Mouse (Mus musculus) heart, embryonic 15.5 days (tissue): ENCODE measurements around the gene Galnt13. TPM values are rescaled to one million over a fixed set of nuclear protein-coding genes. Genes with fewer than 3 reads are reported as not detected.

Experiments used
- ATAC-seq: fragments of 200-750 bp; cut with Nextera tagmentation; replicated peaks from 2 replicates; pipeline ENCODE4 v1.8.0; 2017; ENCODE audit warnings: low read depth, moderate TSS enrichment; ENCODE audit not compliant: insufficient number of reproducible peaks, insufficient read depth, low FRiP score
- H3K27ac ChIP-seq: fragments of 300-500 bp; sonication (generic); 2 replicates; pipeline ENCODE4 v1.5.1; 2015; ENCODE audit warnings: mild to moderate bottlenecking, inconsistent platforms
- H3K27me3 ChIP-seq: fragments of 300-500 bp; sonication (generic); 2 replicates; pipeline ENCODE4 v1.6.1; 2015; ENCODE audit warnings: inconsistent platforms
- H3K36me3 ChIP-seq: fragments of 300-500 bp; sonication (generic); 2 replicates; pipeline ENCODE4 v1.6.1; 2015; ENCODE audit warnings: mild to moderate bottlenecking, inconsistent platforms
- H3K4me1 ChIP-seq: fragments of 300-500 bp; sonication (generic); replicated peaks from 2 replicates; pipeline ENCODE4 v1.6.1; 2015; ENCODE audit warnings: inconsistent platforms
- H3K4me2 ChIP-seq: fragments of 300-500 bp; sonication (generic); 2 replicates; pipeline ENCODE4 v1.6.1; 2015; ENCODE audit warnings: inconsistent platforms, mild to moderate bottlenecking, moderate library complexity
- H3K4me3 ChIP-seq: fragments of 300-500 bp; sonication (generic); 2 replicates; pipeline ENCODE4 v1.5.1; 2015; ENCODE audit warnings: mild to moderate bottlenecking, inconsistent platforms
- H3K9ac ChIP-seq: fragments of 300-500 bp; sonication (generic); 2 replicates; pipeline ENCODE4 v1.6.1; 2015; ENCODE audit warnings: mild to moderate bottlenecking, inconsistent platforms
- H3K9me3 ChIP-seq: fragments of 300-500 bp; sonication (generic); replicated peaks from 2 replicates; pipeline ENCODE4 v1.6.1; 2016; ENCODE audit warnings: inconsistent platforms
- WGBS: fragments of 180-500 bp; shearing (Covaris S2); methylation state at CpG from one replicate; pipeline ENCODE4 v1.1.7; 2015; ENCODE audit warnings: mixed read lengths; 5-methylcytosine and 5-hydroxymethylcytosine counted together
- polyA plus RNA-seq: library from polyadenylated mRNA; unstranded; fragments of >200 nt; fragmentation: Nextera tagmentation; extraction: Ambion mirVana; gene quantifications from 2 replicates; pipeline ENCODE4 v1.2.1, GENCODE M21; 2015

Gene Galnt13
- polyA plus RNA-seq: 0.16 TPM in 1 of 2 replicates, not detected in the other

DNA sequence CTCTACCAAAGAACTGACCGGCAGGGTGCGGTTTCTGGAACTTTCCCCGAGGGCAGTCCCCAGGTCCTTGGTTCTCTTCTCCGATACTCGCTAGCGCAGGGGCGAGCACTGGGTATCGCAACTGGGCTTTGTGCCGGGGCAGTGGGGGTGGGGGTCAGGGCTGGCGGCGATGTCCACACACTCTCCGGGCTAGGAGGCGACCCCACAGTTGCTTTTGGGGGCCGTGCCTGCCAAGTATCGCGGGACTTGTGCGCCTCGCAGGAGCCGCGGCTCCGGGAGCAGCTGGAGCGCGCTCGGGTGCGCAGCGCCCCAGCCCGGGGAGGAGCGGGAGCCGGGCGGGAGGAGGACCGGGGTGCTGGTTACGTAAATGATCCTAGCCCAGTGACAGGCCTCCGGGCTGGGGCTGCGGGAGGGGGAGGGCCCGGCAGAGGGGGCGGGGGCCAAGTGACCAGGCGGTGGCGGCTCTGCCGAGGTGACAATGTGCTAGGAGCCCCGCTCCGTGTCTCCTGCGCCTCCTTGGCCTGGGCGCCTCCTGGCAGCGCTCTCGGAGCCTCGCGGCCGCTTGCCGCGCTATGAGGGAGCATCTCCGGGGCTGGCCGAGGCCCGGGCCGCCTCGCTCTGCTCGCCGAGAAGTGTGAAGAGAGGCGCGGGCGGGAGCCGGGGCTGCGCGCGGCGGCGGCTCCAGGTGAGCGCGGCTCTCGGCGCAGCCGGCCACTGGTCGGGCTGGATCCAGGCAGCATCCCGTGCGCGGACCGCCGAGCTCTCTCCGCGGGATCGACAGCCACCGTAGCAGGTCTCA, at the start of gene Galnt13:
Gene Galnt13 (plus strand): TSS at position 381 of the 799 bp plus-strand sequence.
- H3K9me3 ChIP-seq: no peaks in the 10 kb centered on the region
- peaks cover 47% of the 10 kb centered on the region for H3K27me3 ChIP-seq
- 1% methylated on average over 75 of the region's 81 CpGs for WGBS
- no peak within 1 kb of the TSS for H3K27ac ChIP-seq
- peak within 1 kb of the TSS; percentile 69 for H3K4me2 ChIP-seq
- H3K36me3 ChIP-seq: no peaks in the 10 kb centered on the region
- ATAC-seq: peak; percentile 39
- peak within 1 kb of the TSS; percentile 45 for H3K4me3 ChIP-seq
- H3K4me1 ChIP-seq: peaks cover 15% of the 10 kb centered on the region
- no peak within 1 kb of the TSS for H3K9ac ChIP-seq

DNA sequence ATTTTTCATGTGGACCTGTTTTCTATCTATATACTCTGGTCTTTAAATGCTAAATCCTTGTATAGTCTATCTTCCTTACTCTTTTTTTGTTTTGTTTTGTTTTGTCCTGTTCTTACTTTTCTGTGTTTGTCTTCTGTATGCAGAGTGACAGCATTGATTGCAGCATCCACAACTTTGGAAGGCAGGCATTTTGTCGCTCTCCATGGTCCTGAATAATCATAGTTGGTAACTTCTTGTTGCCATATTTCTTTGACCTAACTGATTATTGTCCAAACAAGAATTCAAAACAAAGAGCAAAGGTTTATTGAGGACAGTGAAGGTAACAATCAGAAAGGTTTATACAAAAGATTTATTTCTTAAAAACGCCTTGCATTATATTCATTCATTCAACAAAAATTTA, 5.1 kb upstream of the Galnt13 start:
- no peak overlapping the region for H3K27ac ChIP-seq
- no peaks in the 10 kb centered on the region for H3K36me3 ChIP-seq
- ATAC-seq: no peak
- H3K4me2 ChIP-seq: no peak overlapping the region
- 27% methylated on average over 2 of the region's 2 CpGs for WGBS
- no peak overlapping the region for H3K4me3 ChIP-seq
- H3K9me3 ChIP-seq: no peaks in the 10 kb centered on the region
- H3K4me1 ChIP-seq: peaks cover 3% of the 10 kb centered on the region; the same call in 1 of the 2 replicates
- H3K27me3 ChIP-seq: peaks cover 18% of the 10 kb centered on the region
- no peak overlapping the region for H3K9ac ChIP-seq

DNA sequence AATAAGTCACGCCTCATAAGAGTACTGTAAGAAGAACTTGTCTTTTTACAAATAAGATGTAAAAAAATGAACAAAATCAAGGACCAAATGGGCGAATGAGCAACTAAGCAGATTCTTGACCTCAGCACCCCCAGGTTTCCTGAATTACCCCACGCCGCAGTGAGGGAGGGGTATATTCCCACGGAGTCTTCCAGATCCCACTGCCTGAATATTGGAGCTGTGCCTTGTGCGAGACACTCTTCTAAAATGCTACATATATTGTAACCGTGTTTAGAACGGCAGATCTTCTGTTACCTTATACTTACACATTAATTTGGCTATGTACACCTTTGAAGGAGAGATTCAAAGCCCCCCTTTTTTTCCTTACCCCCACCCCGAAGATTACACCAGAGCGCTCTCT, 737 bp upstream of the Galnt13 start:
- H3K4me1 ChIP-seq: peaks cover 15% of the 10 kb centered on the region
- no peaks in the 10 kb centered on the region for H3K9me3 ChIP-seq
- ATAC-seq: no peak
- H3K4me2 ChIP-seq: no peak overlapping the region
- no peak overlapping the region for H3K27ac ChIP-seq
- H3K36me3 ChIP-seq: no peaks in the 10 kb centered on the region
- H3K4me3 ChIP-seq: no peak overlapping the region
- H3K9ac ChIP-seq: no peak overlapping the region
- peaks cover 47% of the 10 kb centered on the region for H3K27me3 ChIP-seq
- 46% methylated on average over 10 of the region's 10 CpGs for WGBS

DNA sequence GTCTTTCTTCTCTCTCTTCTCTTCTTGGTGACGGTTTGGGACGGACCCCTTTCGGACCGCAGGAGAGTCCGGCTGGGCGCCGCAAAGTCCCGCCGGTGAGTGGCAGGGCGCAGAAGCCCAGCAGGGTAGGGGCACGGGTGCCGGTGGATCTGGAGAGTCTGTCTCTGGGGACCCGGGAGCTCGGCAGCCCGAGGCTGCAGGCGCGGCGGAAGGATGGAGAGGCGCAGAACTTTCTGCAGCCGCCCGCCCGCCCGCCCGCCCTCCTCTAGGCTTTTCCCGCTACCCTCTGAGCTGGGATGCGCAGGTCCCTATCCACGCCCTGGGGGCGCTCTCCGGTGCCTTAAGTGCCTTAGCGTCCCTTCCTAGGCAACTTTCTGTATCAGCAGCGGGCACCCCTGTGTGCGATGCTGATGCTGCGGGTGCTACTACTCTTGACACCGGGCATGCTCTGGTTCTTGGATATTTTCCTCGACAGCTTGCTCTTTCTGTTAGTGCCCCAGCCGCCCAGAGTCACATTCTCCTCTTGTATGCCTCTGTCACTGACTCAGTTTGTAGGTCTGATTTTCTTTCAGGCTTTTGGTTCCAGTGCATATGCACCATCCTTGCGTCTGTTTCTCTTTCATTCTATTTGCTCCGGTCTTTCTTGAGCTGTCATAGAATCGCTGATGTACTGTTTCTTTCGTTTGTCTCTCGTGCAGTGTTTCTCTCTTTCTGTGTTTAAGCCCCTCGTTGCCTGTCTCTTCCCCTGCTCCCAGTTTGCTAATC, 801 bp downstream of the Galnt13 start:
- Histone ChIP-seq H3K9ac (no peak overlapping the region), H3K27ac (no peak overlapping the region), H3K4me2 (peak overlapping the region; percentile 69), H3K9me3 (no peaks in the 10 kb centered on the region), H3K27me3 (peaks cover 47% of the 10 kb centered on the region), H3K4me3 (peak overlapping the region; percentile 45), H3K36me3 (no peaks in the 10 kb centered on the region), H3K4me1 (peaks cover 15% of the 10 kb centered on the region)
- no peak for ATAC-seq
- WGBS: 2% methylated on average over 42 of the region's 42 CpGs

DNA sequence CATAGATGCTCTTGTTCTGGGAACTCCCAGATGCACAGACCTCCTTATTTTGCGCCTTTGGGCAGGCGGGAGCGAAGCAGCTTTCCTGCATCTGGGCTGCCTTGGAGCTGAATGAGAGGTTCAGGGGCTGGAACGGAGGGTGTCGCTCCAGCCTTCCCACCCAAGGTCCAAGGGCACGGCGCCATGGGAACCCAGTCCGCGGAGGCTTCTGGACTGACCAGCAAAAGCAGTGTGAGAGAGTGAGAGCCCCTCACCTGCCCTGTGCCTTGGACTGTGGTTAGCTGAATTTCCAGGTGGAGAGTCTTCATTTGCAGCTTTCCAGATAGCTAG, 1.3 kb downstream of the Galnt13 start:
- Histone ChIP-seq H3K4me2 (peak overlapping the region; percentile 69; the same call in 1 of the 2 replicates), H3K9me3 (no peaks in the 10 kb centered on the region), H3K27ac (no peak overlapping the region), H3K4me3 (peak overlapping the region; percentile 45; the same call in 1 of the 2 replicates), H3K9ac (no peak overlapping the region), H3K4me1 (peaks cover 15% of the 10 kb centered on the region), H3K36me3 (no peaks in the 10 kb centered on the region), H3K27me3 (peaks cover 47% of the 10 kb centered on the region)
- no peak for ATAC-seq
- WGBS: 4% methylated on average over 9 of the region's 9 CpGs

DNA sequence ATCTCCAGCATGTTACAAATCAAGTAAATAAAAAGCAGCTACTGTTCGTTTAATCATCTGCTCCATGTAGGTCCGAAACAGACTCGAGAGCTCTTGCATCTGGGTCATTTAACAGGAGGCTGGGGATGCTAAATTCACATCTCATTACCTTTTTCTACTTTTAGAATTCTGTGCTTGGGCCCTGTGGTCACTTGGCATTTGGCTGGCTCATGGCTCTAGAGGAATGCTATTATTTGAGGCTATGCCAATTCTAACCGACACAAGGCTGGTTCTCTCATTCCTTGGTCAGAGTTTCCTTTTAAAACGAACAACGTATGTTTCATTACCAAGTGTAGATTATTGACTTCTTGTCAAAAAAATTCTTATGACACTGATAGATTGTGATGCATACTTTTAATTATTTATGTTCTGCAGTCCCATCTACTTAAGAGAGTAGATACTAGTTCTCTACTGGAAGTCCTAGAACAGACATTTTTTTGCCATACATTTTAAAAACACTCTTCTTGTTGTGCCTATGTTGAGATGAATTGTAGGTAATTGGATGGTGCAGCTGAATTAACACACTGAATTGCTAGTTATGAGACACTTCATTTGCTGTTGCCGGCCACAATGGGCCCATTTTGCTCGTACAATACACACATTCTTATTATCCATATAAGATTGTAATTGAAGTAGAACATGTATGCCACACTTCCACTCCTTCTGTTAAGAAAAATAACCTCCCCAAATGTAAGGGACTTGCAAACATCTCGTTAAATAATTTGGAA, 6.8 kb downstream of the Galnt13 start:
- H3K27ac ChIP-seq: no peak overlapping the region
- H3K36me3 ChIP-seq: no peaks in the 10 kb centered on the region
- 68% methylated on average over 9 of the region's 9 CpGs for WGBS
- H3K9me3 ChIP-seq: no peaks in the 10 kb centered on the region
- no peak overlapping the region for H3K9ac ChIP-seq
- no peaks in the 10 kb centered on the region for H3K4me1 ChIP-seq
- no peak overlapping the region for H3K4me2 ChIP-seq
- H3K27me3 ChIP-seq: peaks cover 10% of the 10 kb centered on the region
- no peak overlapping the region for H3K4me3 ChIP-seq
- no peak for ATAC-seq

DNA sequence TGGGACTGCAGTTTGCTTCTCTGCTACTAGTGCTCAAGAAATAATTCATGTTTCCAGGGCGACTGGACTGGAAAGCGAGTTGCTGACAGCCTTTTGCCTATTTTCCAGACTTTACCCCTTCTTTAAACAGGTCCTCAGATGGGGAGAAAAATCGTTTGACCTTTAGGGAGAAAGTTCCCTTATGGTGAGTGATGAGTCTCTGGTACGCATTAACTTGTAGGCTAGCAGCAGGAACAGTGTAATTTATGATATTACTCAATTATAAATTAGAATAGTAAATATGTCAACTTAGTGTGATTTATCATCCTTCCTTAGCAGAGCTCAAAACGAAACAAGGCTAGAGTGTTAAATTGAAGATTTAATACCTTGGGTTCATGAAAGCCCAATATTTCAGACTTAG, 47.3 kb downstream of the Galnt13 start:
- H3K9me3 ChIP-seq: no peaks in the 10 kb centered on the region
- H3K36me3 ChIP-seq: no peaks in the 10 kb centered on the region
- no peak overlapping the region for H3K4me3 ChIP-seq
- 65% methylated on average over 5 of the region's 5 CpGs for WGBS
- H3K27me3 ChIP-seq: no peaks in the 10 kb centered on the region
- ATAC-seq: no peak
- H3K27ac ChIP-seq: no peak overlapping the region
- no peaks in the 10 kb centered on the region for H3K4me1 ChIP-seq
- H3K9ac ChIP-seq: no peak overlapping the region
- H3K4me2 ChIP-seq: no peak overlapping the region

DNA sequence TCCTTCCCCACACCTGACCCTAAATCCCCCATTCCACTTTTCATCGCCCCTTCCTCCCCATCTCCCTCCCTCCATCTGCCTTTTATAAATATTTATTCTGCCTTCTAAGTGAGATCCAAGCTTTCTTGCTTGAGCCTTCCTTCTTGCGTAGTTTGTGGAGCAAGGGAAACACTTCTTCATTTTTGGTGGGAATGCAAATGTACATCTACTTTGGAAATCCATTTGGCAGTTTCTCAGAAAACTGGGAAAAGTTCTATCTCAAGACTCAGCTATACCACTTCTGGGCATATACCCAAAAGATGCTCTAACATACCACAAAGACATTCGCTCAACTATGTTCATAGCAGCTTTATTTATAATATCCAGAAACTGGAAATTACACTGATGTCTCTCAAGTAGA, 86.9 kb downstream of the Galnt13 start:
- Histone ChIP-seq H3K27me3 (no peaks in the 10 kb centered on the region), H3K9ac (no peak overlapping the region), H3K4me2 (no peak overlapping the region), H3K27ac (no peak overlapping the region), H3K4me3 (no peak overlapping the region), H3K36me3 (no peaks in the 10 kb centered on the region), H3K9me3 (no peaks in the 10 kb centered on the region), H3K4me1 (no peaks in the 10 kb centered on the region)
- no peak for ATAC-seq
- WGBS: 76% methylated on average over 3 of the region's 3 CpGs

DNA sequence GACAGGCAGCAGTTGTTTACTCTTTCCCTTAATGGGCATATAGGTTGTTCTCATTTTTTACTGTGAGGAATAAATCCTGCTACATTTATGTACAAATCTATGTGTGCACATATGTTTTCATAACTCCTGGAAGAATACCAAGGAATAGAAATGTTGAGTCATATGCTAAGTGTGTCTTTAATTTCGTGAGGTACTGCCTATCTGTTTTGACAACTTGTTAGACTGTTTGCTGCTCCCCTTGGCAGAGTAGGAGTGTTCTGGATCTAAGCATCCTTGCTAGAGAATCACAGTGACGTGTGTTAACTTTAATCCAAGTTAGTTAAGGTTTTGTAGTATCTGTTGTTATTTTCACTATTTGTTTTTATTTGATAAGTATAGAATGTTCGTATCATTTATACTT, 91.0 kb downstream of the Galnt13 start:
- Histone ChIP-seq H3K4me3 (no peak overlapping the region), H3K9ac (no peak overlapping the region), H3K36me3 (no peaks in the 10 kb centered on the region), H3K27ac (no peak overlapping the region), H3K9me3 (no peaks in the 10 kb centered on the region), H3K27me3 (no peaks in the 10 kb centered on the region), H3K4me1 (no peaks in the 10 kb centered on the region), H3K4me2 (no peak overlapping the region)
- ATAC-seq: no peak
- WGBS: 59% methylated on average over 3 of the region's 3 CpGs

DNA sequence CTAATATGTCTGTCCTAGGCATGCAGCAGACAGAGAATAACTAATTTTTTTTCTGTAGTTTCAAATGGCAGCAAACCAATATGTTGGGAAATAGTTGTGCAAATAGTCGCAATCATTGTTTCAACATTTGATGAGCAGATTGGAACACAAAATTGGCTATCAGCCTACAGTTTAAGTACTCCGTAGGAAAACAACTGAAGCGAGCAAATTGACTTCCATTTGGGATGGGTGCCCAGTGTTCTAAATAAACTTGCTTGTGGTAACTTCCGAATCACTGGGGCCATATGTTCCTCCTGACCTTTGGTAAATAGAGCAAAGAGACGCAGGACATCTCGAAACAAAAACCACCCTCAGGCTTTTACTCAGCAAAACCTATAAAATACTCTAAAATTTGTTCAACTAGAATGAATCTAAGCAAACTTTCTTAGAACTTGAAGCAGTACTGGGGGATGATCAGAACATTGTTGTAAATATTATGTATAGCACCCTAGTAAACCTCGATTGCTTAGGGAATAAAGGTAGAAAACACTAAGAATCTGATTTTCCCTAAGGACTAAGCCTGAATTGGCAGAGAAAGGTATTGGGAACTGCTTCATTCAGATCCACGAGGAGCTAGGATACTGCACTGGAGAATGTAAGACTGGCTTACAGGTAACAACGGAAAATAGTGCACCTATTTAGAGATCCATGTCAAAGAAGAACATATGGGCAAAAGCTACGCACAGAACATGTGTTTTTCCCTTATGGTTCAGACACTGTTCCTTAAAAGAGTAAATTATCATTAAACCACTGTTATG, 122.4 kb downstream of the Galnt13 start:
- Histone ChIP-seq H3K4me1 (no peaks in the 10 kb centered on the region), H3K27ac (no peak overlapping the region), H3K27me3 (no peaks in the 10 kb centered on the region), H3K4me2 (no peak overlapping the region), H3K36me3 (no peaks in the 10 kb centered on the region), H3K4me3 (no peak overlapping the region), H3K9ac (no peak overlapping the region), H3K9me3 (no peaks in the 10 kb centered on the region)
- ATAC-seq: no peak
- 77% methylated on average over 10 of the region's 10 CpGs for WGBS

DNA sequence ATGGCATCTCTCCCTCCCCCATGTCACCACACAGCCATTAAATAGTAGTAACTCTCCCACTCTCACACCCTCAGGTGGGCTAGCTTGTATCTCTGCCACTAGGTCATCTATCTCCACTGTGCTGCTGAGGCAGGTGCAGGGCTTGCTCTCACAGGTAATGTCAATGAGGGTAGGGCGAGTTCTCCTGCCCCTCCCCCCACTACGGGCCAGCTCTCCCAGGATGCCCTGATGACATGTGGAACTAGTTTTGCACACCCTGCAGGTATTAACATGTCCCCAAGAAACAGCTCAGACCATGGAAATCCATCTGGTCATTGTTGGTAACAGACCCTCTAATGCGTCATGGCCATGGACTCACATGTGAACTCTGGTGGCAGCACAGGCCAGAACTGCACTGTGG, 129.0 kb downstream of the Galnt13 start:
- WGBS: 67% methylated on average over 3 of the region's 3 CpGs
- H3K9ac ChIP-seq: no peak overlapping the region

More for the DNA sequence above, 129.0 kb downstream of the Galnt13 start:
- Histone ChIP-seq H3K4me2 (no peak overlapping the region), H3K4me3 (no peak overlapping the region), H3K36me3 (no peaks in the 10 kb centered on the region), H3K27me3 (no peaks in the 10 kb centered on the region), H3K9me3 (no peaks in the 10 kb centered on the region), H3K27ac (no peak overlapping the region), H3K4me1 (no peaks in the 10 kb centered on the region)
- no peak for ATAC-seq
